Mouse (Mus musculus) stomach, embryonic 16.5 days (tissue): Measurements from ENCODE around the gene Hoxd10. TPM values are rescaled to one million over a fixed set of nuclear protein-coding genes. Genes with fewer than 3 reads are reported as not detected.

Experiments used
- ATAC-seq: fragments of 200-750 bp; cut with Nextera tagmentation; 2 replicates; pipeline ENCODE4 v1.8.0; 2017; ENCODE audit warnings: moderate number of reproducible peaks, moderate TSS enrichment; ENCODE audit not compliant: insufficient read depth, low FRiP score
- H3K27ac ChIP-seq: fragments of 300-500 bp; sonication (generic); 2 replicates; pipeline ENCODE4 v1.5.1; 2014; ENCODE audit warnings: low read length
- H3K27me3 ChIP-seq: fragments of 300-500 bp; sonication (generic); 2 replicates; pipeline ENCODE4 v1.6.1; 2014; ENCODE audit warnings: low read length, control low read depth, mixed read lengths; ENCODE audit not compliant: control insufficient read depth, insufficient read depth
- H3K36me3 ChIP-seq: fragments of 300-500 bp; sonication (generic); 2 replicates; pipeline ENCODE4 v1.6.1; 2014; ENCODE audit warnings: low read length; ENCODE audit not compliant: control insufficient read depth, insufficient read depth
- H3K4me1 ChIP-seq: fragments of 300-500 bp; sonication (generic); 2 replicates; pipeline ENCODE4 v1.6.1; 2014; ENCODE audit warnings: low read length, control low read depth, mixed read lengths; ENCODE audit not compliant: control insufficient read depth, insufficient read depth
- H3K4me2 ChIP-seq: fragments of 300-500 bp; sonication (generic); 2 replicates; pipeline ENCODE4 v1.6.1; 2014; ENCODE audit warnings: low read depth, low read length, mixed read lengths
- H3K4me3 ChIP-seq: fragments of 300-500 bp; sonication (generic); replicated peaks from 2 replicates; pipeline ENCODE4 v1.5.1; 2014; ENCODE audit warnings: mild to moderate bottlenecking, low read length
- H3K9ac ChIP-seq: fragments of 300-500 bp; sonication (generic); 2 replicates; pipeline ENCODE4 v1.6.1; 2014; ENCODE audit warnings: low read length
- H3K9me3 ChIP-seq: fragments of 300-500 bp; sonication (generic); replicated peaks from 2 replicates; pipeline ENCODE4 v1.6.1; 2016; ENCODE audit warnings: low read length, control low read depth; ENCODE audit not compliant: control insufficient read depth
- whole genome bisulfite sequencing: fragments of 180-500 bp; shearing (Covaris S2); extraction: QIAGEN DNeasy Blood & Tissue Kit; methylation state at CpG from one replicate; pipeline ENCODE4 v1.1.7; 2014; 5-methylcytosine and 5-hydroxymethylcytosine counted together
- polyA plus RNA-seq: library from polyadenylated mRNA; unstranded; fragments of >200 nt; fragmentation: Nextera tagmentation; extraction: Ambion mirVana; gene quantifications from 2 replicates; pipeline ENCODE4 v1.2.1, GENCODE M21; 2015

Gene Hoxd10
- 0.21 TPM in 1 of 2 replicates, not detected in the other for polyA plus RNA-seq

GRCm38 (mm10) chr2:74691022-74691951 lies at the start of gene Hoxd10:
Hoxd10 (plus strand) TSS chr2:74691924.
- WGBS, result 1% methylated on average over 56 of the region's 56 CpGs
- Histone ChIP-seq H3K27me3 (peaks cover 91% of the 10 kb centered on the region), H3K36me3 (no peaks in the 10 kb centered on the region), H3K9me3 (no peaks in the 10 kb centered on the region), H3K27ac (no peak within 1 kb of the TSS), H3K4me1 (no peaks in the 10 kb centered on the region; the same call in 1 of the 2 replicates), H3K9ac (no peak within 1 kb of the TSS), H3K4me3 (peak within 1 kb of the TSS; percentile 21; the same call in 1 of the 2 replicates), H3K4me2 (peak within 1 kb of the TSS; percentile 23; the same call in 1 of the 2 replicates)
- peak; percentile 75; the same call in 1 of the 2 replicates for ATAC-seq

DNA sequence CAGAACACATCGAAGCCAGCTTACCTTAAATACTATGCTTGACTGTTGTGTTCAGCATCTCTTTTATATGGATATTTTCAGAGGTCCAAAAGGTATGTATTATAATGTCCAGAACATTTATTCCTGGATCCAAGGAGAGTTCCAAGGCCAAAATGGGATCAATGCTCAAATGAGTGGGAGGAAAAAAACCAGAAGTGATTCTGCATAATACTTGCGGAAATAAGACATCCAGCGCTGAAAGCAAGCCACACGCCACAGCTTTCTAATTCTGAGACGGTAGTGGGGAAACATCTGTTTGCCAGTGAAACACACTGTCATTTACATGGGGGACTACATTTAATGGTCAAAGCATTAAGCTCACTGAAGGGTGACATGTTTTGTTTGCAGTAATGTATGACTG lies 49.3 kb upstream of the Hoxd10 start:
- Histone ChIP-seq H3K27ac (no peak overlapping the region), H3K36me3 (no peaks in the 10 kb centered on the region), H3K4me1 (no peaks in the 10 kb centered on the region), H3K9me3 (no peaks in the 10 kb centered on the region), H3K4me2 (no peak overlapping the region), H3K4me3 (no peak overlapping the region), H3K27me3 (peaks cover 31% of the 10 kb centered on the region), H3K9ac (no peak overlapping the region)
- no peak for ATAC-seq
- WGBS, result 65% methylated on average over 5 of the region's 5 CpGs

DNA sequence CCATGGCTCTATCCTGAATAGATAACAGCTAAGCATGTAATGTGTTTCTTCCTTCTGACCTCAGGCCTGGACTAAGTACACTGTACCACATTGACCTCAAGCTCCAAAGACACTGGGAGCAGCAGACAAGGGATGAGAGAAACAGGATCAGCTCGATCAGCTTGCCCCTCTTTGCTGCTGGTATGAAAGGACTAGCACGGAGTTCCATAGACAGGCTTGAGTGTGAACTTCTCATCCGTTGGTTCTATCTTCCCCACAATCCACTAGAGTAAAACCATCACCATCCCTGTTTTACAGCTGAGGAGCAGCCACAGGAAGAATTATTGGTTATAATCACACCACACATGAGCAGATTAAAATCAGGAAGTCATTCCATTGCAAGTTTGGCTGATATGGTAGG lies 46.1 kb upstream of the Hoxd10 start:
- no peak overlapping the region for H3K4me2 ChIP-seq
- H3K27ac ChIP-seq, result no peak overlapping the region
- H3K4me1 ChIP-seq, result no peaks in the 10 kb centered on the region
- H3K9me3 ChIP-seq, result no peaks in the 10 kb centered on the region
- 77% methylated on average over 3 of the region's 3 CpGs for WGBS
- H3K4me3 ChIP-seq, result no peak overlapping the region
- H3K27me3 ChIP-seq, result peaks cover 62% of the 10 kb centered on the region
- ATAC-seq, result no peak
- H3K36me3 ChIP-seq, result no peaks in the 10 kb centered on the region
- H3K9ac ChIP-seq, result no peak overlapping the region

- no peak for ATAC-seq
- H3K9me3 ChIP-seq, result no peaks in the 10 kb centered on the region
- no peak overlapping the region for H3K27ac ChIP-seq
- no peaks in the 10 kb centered on the region for H3K36me3 ChIP-seq
- no peak overlapping the region for H3K4me2 ChIP-seq
- no peak overlapping the region for H3K9ac ChIP-seq
- WGBS, result 19% methylated on average over 7 of the region's 7 CpGs
- peaks cover 77% of the 10 kb centered on the region for H3K27me3 ChIP-seq
- H3K4me1 ChIP-seq, result no peaks in the 10 kb centered on the region
- no peak overlapping the region for H3K4me3 ChIP-seq
Measured at GRCm38 (mm10) chr2:74647082-74647864, 44.5 kb upstream of the Hoxd10 start.

DNA sequence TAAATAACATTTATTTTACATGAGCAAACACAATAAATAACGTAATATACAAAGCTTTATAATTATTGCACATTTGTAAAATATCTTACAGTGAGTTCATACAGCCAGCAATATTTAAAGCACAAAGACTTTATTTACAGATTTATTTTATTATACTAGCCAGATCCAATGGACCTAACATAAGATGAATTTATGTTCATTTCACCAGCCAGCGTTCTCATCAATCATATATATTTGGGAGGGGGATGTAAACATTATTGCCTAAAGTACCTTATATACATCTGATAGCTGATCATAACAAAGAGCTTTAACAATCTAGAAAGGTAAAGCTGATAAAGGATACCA lies 38.8 kb upstream of the Hoxd10 start:
- no peak overlapping the region for H3K4me3 ChIP-seq
- peaks cover 80% of the 10 kb centered on the region for H3K27me3 ChIP-seq
- no peaks in the 10 kb centered on the region for H3K36me3 ChIP-seq
- H3K4me2 ChIP-seq, result no peak overlapping the region
- ATAC-seq, result no peak
- no peak overlapping the region for H3K27ac ChIP-seq
- no peaks in the 10 kb centered on the region for H3K9me3 ChIP-seq
- peaks cover 12% of the 10 kb centered on the region for H3K4me1 ChIP-seq
- WGBS, result 38% methylated on average over 2 of the region's 2 CpGs
- no peak overlapping the region for H3K9ac ChIP-seq

GRCm38 (mm10) chr2:74653781-74654535 lies 37.8 kb upstream of the Hoxd10 start:
- Histone ChIP-seq H3K27me3 (peaks cover 77% of the 10 kb centered on the region), H3K4me2 (no peak overlapping the region), H3K9me3 (no peaks in the 10 kb centered on the region), H3K4me3 (no peak overlapping the region), H3K4me1 (peaks cover 12% of the 10 kb centered on the region), H3K36me3 (no peaks in the 10 kb centered on the region), H3K27ac (no peak overlapping the region), H3K9ac (no peak overlapping the region)
- WGBS, result 14% methylated on average over 17 of the region's 17 CpGs
- ATAC-seq, result no peak

GRCm38 (mm10) chr2:74654743-74655419 lies 36.8 kb upstream of the Hoxd10 start:
- Histone ChIP-seq H3K27me3 (peaks cover 75% of the 10 kb centered on the region), H3K4me1 (peaks cover 12% of the 10 kb centered on the region), H3K9me3 (no peaks in the 10 kb centered on the region), H3K36me3 (no peaks in the 10 kb centered on the region), H3K4me3 (no peak overlapping the region), H3K4me2 (no peak overlapping the region), H3K27ac (no peak overlapping the region), H3K9ac (no peak overlapping the region)
- 0 out of 2 replicates have a peak, but pooled peaks have one; percentile 10 for ATAC-seq
- WGBS, result 5% methylated on average over 20 of the region's 20 CpGs

DNA sequence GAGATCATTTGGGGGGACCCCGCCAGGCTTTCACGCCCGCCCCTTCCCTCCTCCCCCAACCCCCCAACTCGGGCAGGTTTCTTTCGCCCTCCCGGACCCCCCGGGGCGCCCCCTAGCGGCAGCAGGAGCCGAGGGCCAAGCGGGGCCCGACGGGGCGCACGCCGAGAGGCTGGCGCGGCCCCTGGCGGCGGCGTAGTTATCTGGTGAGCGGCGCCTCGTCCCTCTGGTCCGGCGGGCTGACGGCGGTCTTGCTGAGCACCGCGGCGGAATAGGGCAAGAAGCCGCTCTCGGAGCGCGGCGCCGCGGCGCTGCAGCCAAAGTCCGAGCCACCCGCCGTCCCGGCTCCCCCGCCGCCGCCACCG lies 36.3 kb upstream of the Hoxd10 start:
- peak overlapping the region; percentile 46 for H3K4me2 ChIP-seq
- peaks cover 12% of the 10 kb centered on the region for H3K4me1 ChIP-seq
- peak overlapping the region; percentile 35 for H3K4me3 ChIP-seq
- no peak overlapping the region; the same call in 1 of the 2 replicates for H3K9ac ChIP-seq
- no peaks in the 10 kb centered on the region for H3K36me3 ChIP-seq
- H3K27me3 ChIP-seq, result peaks cover 74% of the 10 kb centered on the region
- ATAC-seq, result peak; percentile 53; the same call in 1 of the 2 replicates
- H3K9me3 ChIP-seq, result no peaks in the 10 kb centered on the region
- H3K27ac ChIP-seq, result no peak overlapping the region
- 3% methylated on average over 28 of the region's 47 CpGs for WGBS
